Mouse (Mus musculus) limb, embryonic 14.5 days (tissue): ENCODE data around the gene Npepl1. TPM values are rescaled to one million over a fixed set of nuclear protein-coding genes. Genes with fewer than 3 reads are reported as not detected.
A peak's percentile ranks its signal among the peaks of the same experiment; 100 is the strongest.

Experiments
- ATAC-seq: fragments of 200-750 bp; cut with Nextera tagmentation; 2 replicates; pipeline ENCODE4 v1.8.0; 2017; ENCODE audit warnings: low read depth, moderate number of reproducible peaks, moderate TSS enrichment; ENCODE audit not compliant: low FRiP score
- DNase-seq: peaks from one replicate; pipeline ENCODE4 v3.0.0-alpha.2; 2015; ENCODE audit warnings: low spot score
- H3K27ac ChIP-seq: fragments of 300-500 bp; sonication (generic); replicated peaks from 2 replicates; pipeline ENCODE4 v1.5.1; 2014; ENCODE audit warnings: low read depth, mild to moderate bottlenecking, low read length, moderate library complexity, mixed read lengths
- H3K27me3 ChIP-seq: fragments of 300-500 bp; sonication (generic); 2 replicates; pipeline ENCODE4 v1.6.1; 2014; ENCODE audit warnings: low read length, mixed read lengths; ENCODE audit not compliant: control insufficient read depth, insufficient read depth
- H3K36me3 ChIP-seq: fragments of 300-500 bp; sonication (generic); 2 replicates; pipeline ENCODE4 v1.6.1; 2014; ENCODE audit warnings: mild to moderate bottlenecking, low read length, moderate library complexity, mixed read lengths; ENCODE audit not compliant: control insufficient read depth, insufficient read depth
- H3K4me1 ChIP-seq: fragments of 300-500 bp; sonication (generic); 2 replicates; pipeline ENCODE4 v1.6.1; 2014; ENCODE audit warnings: antibody characterized with exemption, low read length, mixed read lengths; ENCODE audit not compliant: control insufficient read depth, insufficient read depth
- H3K4me2 ChIP-seq: fragments of 300-500 bp; sonication (generic); replicated peaks from 2 replicates; pipeline ENCODE4 v1.6.1; 2014; ENCODE audit warnings: low read depth, mild to moderate bottlenecking, low read length, moderate library complexity; ENCODE audit not compliant: severe bottlenecking
- H3K4me3 ChIP-seq: fragments of 300-500 bp; sonication (generic); replicated peaks from 2 replicates; pipeline ENCODE4 v1.5.1; 2014; ENCODE audit warnings: low read length
- H3K9ac ChIP-seq: fragments of 300-500 bp; sonication (generic); 2 replicates; pipeline ENCODE4 v1.6.1; 2014; ENCODE audit warnings: mild to moderate bottlenecking, low read depth, low read length, moderate library complexity; ENCODE audit not compliant: severe bottlenecking
- H3K9me3 ChIP-seq: fragments of 300-500 bp; sonication (generic); 2 replicates; pipeline ENCODE4 v1.6.1; 2016; ENCODE audit warnings: low read length; ENCODE audit not compliant: control insufficient read depth
- POLR2A ChIP-seq: fragments of 200-500 bp; IDR thresholded peaks from 2 replicates; pipeline ENCODE4 v1.8.0; 2012; ENCODE audit warnings: inconsistent platforms, mild to moderate bottlenecking, moderate library complexity, borderline replicate concordance; ENCODE audit not compliant: insufficient read depth, insufficient read length; ENCODE audit errors: extremely low read depth
- WGBS: fragments of 180-500 bp; shearing (Covaris S2); extraction: QIAGEN DNeasy Blood & Tissue Kit; methylation state at CpG from one replicate; pipeline ENCODE4 v1.1.7; 2014; 5-methylcytosine and 5-hydroxymethylcytosine counted together
- polyA plus RNA-seq, 2 experiments: library from polyadenylated mRNA; depleted of rRNA in 1 of 2; stranded (reverse) in 1 of 2; unstranded in 1 of 2; fragments of >200 nt; fragmentation: Nextera tagmentation in 1 of 2; extraction: Ambion mirVana in 1 of 2; gene quantifications; 2 replicates each; pipeline versions ENCODE4 v1.2.1 to v1.2.3; 2012 to 2014

Npepl1 gene
- polyA plus RNA-seq (2012; rRNA removed) (136 and 177 TPM in 2 replicates), polyA plus RNA-seq (2014; fragmentation: Nextera tagmentation; extraction: Ambion mirVana) (72.4 and 76.9 TPM in 2 replicates)

DNA sequence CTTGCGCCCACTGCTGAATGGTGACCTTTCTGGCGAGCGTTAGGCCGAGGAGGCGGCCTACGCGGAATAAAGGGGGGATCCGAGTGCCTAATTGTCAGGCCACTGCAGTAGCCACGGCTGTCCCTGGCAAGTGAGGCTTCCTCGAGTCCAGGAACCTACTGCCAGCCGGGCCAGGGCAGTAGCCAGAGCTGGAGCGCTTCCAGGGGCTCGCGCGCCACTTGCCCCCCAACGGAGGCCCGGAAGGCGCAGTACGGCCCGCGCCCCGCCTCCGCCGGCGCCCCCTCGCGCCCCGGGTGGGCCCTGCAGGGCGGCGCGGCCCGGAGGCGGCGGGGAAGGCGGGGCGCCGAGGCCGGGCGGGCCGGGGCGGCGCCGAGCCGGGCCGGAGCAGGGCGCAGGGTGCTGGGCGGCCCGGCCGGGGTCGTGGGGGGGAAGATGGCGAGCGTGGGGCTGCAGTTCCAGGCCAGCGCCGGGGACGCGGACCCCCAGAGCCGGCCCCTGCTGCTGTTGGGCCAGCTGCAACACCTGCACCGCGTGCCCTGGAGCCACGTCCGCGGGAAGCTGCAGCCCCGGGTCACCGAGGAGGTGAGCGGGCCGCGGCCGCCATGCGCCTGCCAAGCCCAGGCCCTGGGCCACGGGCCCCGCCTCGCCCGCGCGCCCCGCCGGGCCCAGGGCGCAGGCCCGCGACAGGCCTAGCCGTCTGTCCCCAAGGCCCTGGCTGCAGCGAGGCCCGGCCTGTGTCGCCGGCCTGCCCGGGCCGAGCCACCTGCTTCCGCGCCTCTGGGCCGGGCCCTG is at the start of gene Npepl1:
Npepl1 (plus strand) TSS at position 359 of the 792 bp plus-strand sequence.
- H3K4me2 ChIP-seq, result peak within 1 kb of the TSS; percentile 91
- H3K4me1 ChIP-seq, result peaks cover 17% of the 10 kb centered on the region
- ATAC-seq (peak; percentile 79), DNase-seq (peak; percentile 55)
- H3K9ac ChIP-seq, result peak within 1 kb of the TSS; percentile 94
- no peaks in the 10 kb centered on the region for H3K27me3 ChIP-seq
- no peak for TF ChIP-seq POLR2A
- peak within 1 kb of the TSS; percentile 54 for H3K4me3 ChIP-seq
- no peaks in the 10 kb centered on the region for H3K9me3 ChIP-seq
- 5% methylated on average over 14 of the region's 90 CpGs for WGBS
- H3K36me3 ChIP-seq, result peaks cover 21% of the 10 kb centered on the region
- peak within 1 kb of the TSS; percentile 74 for H3K27ac ChIP-seq

DNA sequence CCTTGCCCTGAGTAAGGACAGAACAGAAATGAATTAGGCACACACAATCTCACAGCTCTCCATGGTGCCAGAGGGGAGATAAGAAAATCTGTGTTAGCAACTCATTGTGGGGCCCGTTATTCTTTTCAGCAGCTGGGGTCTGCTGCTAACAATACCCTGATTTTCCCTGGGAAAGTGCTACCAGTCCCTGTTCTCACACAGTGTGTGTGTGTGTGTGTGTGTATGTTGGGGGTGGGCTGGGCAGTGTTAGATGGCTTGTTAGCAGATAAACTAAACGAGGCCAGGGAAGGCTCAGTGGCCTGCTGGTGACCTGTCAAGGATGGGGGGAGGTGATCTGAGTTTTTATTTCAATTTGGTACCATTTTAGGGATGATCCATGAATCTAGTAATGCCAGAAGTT is 48.9 kb upstream of the Npepl1 start:
- no peak overlapping the region for H3K9ac ChIP-seq
- H3K27ac ChIP-seq, result no peak overlapping the region
- peaks cover 35% of the 10 kb centered on the region for H3K4me1 ChIP-seq
- H3K36me3 ChIP-seq, result no peaks in the 10 kb centered on the region
- WGBS, result 51% methylated on average over 2 of the region's 2 CpGs
- no peak overlapping the region for H3K4me2 ChIP-seq
- H3K9me3 ChIP-seq, result no peaks in the 10 kb centered on the region
- ATAC-seq, result no peak
- H3K27me3 ChIP-seq, result no peaks in the 10 kb centered on the region
- H3K4me3 ChIP-seq, result no peak overlapping the region
- no peak for DNase-seq
- no peak for TF ChIP-seq POLR2A

DNA sequence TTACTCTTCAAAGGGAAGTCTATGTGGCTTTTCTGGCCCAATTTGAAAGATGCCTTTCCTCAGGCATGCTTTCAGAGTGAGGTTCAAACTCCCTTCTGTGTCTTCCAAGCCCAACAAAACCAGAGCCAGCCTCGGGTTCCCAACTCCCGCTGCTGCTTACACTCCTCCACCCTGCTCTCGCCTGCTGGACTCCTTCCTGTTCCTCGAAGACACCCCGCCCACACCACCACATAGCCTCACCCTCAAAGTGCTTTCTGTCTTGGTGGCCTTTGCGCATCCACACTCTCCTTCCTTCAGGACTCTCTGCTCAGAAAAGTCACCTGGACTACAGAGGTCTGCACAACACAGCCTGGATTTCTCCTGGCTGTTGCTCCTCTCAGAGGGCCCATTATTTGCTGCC is 47.1 kb upstream of the Npepl1 start:
- Histone ChIP-seq H3K4me3 (no peak overlapping the region), H3K4me1 (peaks cover 29% of the 10 kb centered on the region), H3K36me3 (no peaks in the 10 kb centered on the region), H3K27ac (peak overlapping the region; percentile 85), H3K9me3 (no peaks in the 10 kb centered on the region), H3K4me2 (no peak overlapping the region), H3K27me3 (no peaks in the 10 kb centered on the region), H3K9ac (no peak overlapping the region)
- no peak for DNase-seq
- peak; percentile 53 for ATAC-seq
- TF ChIP-seq POLR2A, result no peak
- 51% methylated on average over 6 of the region's 6 CpGs for WGBS

DNA sequence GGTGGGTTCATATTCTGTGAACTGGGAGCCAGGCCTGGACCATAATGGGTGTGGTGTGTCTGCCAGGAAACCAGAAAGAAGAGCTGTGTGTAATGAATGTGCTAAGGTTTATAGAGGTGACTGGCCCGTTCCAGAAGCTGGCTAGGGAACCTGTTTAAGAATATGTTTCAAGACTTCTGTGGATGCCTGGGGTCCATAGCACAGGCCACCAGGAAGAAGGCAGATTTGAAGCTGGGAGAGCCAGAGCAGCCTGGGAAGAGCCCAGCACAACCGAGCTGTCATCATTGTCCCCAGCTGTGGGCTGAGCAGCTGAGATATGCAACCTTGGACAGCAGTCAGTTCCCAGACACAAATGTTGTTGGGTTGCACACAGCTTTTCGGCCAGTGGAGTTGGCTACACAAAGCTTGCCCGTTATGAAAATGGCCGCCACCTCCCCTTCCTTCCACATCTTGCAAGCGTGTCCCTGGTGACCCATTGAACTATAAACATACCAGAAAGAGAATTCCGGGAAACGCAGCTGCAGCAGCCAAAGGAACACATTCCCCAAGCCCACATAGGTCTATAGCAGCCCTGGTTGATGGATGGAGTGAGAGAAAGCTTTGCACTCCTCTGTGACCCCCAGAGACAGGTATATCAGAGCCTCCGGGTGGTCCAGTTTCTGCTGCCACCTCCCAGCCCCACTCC is 46.5 kb upstream of the Npepl1 start:
- no peak overlapping the region for H3K4me3 ChIP-seq
- H3K9ac ChIP-seq, result no peak overlapping the region
- no peaks in the 10 kb centered on the region for H3K9me3 ChIP-seq
- peak overlapping the region; percentile 85 for H3K27ac ChIP-seq
- no peaks in the 10 kb centered on the region for H3K36me3 ChIP-seq
- no peaks in the 10 kb centered on the region for H3K27me3 ChIP-seq
- DNase-seq, result peak; percentile 82
- WGBS, result 38% methylated on average over 9 of the region's 9 CpGs
- no peak overlapping the region for H3K4me2 ChIP-seq
- no peak for TF ChIP-seq POLR2A
- ATAC-seq, result peak; percentile 82
- peaks cover 24% of the 10 kb centered on the region for H3K4me1 ChIP-seq

DNA sequence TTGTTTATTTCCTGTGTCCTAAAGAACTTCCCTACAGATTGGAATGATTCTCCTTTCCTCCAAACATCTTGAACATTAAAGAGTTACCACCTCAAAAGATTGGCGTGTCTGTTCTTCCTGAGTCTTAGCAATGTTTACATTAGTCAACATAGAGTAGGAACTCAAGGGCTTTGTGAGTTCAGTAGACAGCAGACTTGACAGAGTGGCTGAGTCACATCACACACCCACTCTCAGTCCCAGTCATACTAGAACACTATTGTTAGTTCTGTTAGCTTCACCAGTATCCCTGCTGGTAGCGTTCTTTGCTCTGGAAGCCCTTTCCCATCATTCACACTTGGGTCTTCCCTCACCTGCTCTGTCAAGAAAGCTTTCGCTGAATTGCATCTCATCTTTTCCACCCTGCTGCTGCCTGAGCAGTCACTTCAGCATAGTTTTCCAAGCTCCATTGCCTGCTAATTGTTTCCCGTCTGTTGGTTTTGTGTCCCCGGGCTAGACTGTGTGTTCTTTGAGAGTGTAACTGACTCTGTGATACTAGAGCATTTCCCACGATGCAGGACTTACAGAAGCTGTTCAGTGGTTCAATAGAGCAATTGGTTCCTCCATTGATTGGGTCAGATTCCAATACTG is 42.2 kb upstream of the Npepl1 start:
- 87% methylated on average over 6 of the region's 6 CpGs for WGBS
- H3K4me2 ChIP-seq, result no peak overlapping the region
- no peak overlapping the region for H3K27ac ChIP-seq
- H3K36me3 ChIP-seq, result no peaks in the 10 kb centered on the region
- H3K9me3 ChIP-seq, result no peaks in the 10 kb centered on the region
- no peak overlapping the region for H3K4me3 ChIP-seq
- no peaks in the 10 kb centered on the region for H3K27me3 ChIP-seq
- ATAC-seq (no peak), DNase-seq (no peak)
- no peak overlapping the region for H3K9ac ChIP-seq
- peaks cover 19% of the 10 kb centered on the region for H3K4me1 ChIP-seq
- no peak for TF ChIP-seq POLR2A
